Mouse (Mus musculus) brain, embryonic 18.5 days (tissue): ENCODE measurements at regions not wholly inside any gene's neighbourhood (a gene's known extent, or its start where the extent isn't known, plus 50 kb on each side); places are given as distances from the start of the nearest gene placed in this dataset.

Source experiments
- DNase-seq: peaks from one replicate; pipeline ENCODE4 v3.0.0-alpha.2; 2012; ENCODE audit warnings: low read depth, low spot score

DNA sequence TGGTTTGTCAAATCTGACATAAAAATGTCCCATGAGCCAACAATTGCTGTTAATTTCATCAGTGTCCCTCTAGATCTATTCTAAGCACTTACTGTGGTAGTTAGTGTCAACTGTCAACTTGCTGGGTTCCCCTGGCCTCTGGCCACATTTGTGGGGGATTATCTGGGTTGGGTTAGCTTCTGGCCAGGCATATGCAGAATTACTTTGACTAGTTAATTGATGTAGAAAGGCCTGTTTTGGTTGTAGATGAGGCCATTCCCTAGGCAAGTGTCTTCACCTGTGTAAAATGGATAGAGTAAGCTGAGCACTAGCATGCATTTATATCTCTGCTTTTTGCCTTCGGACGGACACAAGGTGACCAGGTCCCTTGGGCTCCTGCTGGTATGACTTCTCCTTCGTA lies 283.9 kb downstream of the 1810013L24Rik start:
- DNase-seq, result no peak

DNA sequence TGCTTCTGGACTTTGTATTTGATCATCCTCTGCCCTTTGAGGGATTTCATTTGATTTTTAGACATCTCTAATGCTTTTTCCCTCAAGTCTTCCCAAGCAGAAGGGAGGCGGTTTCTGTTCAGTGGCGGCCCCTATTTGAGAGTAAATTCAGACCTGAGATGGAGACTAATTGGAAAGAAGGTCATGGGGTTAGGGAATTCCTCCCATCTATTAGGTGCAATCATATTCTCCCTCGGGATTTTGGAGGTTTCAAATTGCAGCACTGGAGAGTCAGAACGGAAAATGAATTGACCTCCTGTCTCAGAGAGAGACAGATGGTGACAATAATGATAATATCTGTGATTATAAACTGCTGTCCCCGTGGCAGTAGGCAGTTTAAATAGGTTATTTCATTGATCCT lies 285.6 kb downstream of the 1810013L24Rik start:
- no peak for DNase-seq

DNA sequence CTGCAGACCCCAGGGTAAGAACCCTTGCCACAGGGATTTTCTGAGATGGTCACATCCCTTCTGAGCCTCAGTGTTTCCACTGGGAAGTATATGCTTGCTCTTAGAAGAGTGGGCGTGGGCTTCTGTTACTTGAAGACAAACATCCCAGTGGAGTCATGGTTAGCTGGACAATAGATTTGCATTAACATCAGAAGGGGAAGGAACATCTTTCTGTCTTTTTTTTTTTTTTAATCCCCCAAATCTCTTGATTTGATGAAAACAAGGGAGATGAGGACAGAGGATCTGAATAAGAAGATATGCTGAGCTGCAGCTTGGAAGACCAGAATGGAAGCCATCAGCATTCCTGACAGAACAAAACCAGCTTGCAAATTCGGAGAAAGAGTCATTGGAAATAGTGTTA lies 291.7 kb downstream of the 1810013L24Rik start:
- no peak for DNase-seq

DNA sequence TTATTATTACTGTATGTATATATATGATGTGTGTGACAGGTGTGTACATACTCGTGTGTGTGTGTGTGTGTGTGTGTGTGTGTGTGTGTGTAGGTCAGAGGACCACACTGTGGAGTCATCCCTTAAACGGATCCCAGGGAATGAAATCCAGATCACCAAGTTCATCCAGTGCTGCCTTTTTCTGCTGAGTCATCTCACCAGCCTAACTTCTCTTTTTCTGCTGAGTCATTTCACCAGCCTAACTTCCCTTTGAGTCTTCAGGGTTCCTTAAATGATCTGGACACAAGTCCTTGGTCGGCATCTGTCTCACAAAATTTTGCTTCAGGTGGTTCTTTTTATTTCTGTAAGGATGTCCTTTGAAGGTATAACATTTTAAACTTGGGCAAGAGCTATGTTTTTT lies 302.2 kb downstream of the 1810013L24Rik start:
- no peak for DNase-seq

DNA sequence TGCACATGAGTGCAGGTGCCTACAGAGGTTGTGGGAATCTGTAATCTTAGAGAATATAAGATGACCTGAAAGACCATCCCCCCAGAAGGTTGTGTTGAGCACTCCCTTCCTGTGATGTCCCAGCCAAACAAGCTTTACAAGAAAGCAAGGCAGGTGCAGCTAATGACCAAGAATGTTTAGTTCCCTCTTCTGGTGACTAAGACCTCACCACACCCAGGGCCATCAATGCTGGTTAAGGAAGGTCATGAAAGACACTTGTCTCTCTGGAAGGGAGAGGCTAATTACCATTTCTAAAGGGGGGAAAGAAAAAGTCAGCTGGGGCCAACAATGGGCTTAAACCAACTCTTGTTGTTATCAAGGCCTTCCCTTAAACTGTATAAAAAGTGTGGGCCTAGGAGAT lies 302.9 kb downstream of the 1810013L24Rik start:
- no peak for DNase-seq

DNA sequence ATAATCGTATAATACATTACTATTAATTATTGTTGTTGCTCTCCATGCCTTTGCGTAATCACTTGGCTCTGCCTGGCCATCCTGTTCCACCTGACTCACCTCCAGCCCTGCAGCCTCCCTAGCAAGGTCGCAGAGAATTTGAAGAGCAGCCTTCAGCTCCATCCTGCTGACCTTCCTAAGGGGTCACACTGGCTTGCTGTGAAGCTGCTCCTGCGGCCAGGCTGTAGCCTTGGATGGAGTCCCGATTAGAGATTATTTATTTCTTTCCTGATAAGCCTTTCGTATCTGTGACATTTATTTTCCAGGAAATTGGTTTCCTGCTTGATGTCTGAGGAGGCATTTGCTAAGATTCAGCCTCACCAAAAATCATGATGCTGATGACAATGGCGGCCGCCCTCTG lies 305.5 kb downstream of the 1810013L24Rik start:
- DNase-seq, result no peak

DNA sequence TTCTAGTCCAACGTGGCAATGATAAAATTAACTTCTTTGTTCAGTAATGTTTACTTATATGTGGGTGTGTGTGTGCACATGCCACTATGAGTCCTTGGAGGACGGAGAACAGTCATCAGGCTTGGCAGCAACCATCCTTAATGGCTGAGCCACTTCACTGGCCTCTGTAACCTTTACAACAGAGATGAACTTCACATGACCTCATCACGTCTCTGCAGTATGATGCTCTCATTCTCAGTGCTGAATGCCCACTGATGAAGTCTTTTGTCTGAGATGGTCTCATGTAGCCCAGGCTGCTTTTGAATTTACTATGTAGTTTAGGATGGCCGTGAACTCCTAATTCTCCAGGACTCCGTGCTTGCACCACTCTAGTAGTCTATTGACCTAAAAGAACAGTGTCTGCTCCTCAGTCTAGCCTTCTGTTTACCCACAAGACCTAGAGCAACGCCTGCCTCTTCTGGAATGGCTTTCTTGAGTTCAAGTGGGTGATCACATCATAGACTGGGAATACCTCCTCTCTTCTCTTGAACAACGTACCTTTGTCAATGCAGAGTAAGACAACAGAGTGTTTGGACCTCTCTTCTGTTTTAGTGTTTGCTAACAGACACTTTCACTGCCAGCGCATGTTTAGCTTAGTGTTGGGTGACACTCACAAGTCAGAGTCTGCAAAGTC lies 308.8 kb downstream of the 1810013L24Rik start:
- no peak for DNase-seq

DNA sequence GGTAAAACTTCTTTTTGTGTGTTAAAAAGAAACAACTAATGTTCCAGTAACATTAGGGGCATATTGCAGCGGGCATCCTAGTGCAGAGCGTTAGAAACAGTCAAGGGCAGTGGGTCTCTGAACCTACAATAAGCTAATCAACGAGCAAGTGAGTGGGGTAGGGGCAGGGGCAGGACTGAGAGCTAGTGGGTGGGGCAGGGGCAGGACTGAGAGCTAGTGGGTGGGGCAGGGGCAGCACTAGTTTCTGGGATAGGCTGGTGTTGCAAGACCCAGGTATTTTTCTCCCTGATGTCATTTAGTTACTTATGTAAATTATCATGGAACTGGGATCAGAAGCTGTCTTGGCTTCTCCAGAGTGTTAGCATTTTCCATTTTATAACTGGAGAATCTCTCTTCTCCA lies 309.5 kb downstream of the 1810013L24Rik start:
- DNase-seq, result no peak

DNA sequence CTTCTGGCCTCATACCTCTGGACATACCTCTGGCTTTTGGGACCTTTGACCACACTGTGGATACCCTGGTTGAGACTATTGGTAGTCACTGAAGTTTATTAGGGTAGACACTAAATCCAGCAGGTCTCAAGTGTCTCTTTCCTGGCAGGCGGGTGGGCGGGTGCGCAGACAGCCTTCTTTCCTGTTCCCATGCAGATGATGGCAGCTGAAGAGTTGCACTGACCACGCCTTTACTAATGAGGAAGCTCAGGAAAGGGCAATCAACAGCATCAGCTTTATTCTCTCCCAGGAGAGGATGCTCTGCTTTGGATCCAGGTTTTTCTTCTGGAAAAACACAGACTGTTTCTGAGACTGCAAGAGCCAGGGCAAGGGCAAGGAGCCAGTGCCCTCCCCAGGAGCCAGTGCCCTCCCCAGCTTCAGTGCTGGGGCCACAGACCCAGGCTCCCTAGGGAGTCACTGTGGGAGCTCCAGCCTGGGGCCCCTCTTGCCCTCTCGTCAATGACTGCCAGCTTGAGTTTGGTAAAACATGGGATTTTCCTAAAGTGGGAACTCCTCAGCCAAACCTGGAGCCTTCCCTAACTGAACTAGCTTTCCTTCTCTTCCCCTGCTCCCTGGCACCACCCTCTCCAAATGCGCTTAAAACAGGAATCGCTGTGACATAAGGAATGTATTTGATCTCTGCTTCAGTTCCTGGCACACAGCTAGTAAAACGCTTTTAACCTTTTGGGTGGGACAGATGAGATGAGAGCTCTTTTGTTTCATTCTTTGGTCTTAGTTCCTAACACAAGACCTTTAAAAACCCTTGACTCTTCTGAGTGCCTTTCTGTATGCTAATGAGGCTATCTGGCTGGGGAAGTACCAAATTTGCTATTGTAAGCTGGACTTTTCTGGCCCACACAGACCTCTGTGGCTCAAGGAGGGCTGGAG lies 319.6 kb downstream of the 1810013L24Rik start:
- DNase-seq, result no peak

DNA sequence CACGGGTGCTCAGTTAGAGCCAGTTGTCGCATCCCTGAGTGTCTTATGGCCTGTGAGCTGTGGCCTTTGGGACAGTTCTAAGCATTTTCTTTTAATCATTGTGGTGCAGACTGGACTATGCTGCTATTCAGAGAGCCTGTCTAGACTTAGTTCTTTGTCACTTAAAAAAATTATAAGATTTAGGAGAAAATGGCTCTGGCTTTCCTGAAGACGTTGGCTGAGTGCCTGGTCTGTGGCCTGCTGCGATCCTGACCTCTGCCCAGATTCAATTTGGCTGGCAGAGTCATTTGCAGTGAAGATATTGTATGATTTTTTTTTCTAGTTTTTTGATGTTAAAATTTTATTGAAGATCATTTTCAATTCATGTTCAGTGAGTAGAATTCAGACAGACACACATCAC lies 322.0 kb downstream of the 1810013L24Rik start:
- no peak for DNase-seq

DNA sequence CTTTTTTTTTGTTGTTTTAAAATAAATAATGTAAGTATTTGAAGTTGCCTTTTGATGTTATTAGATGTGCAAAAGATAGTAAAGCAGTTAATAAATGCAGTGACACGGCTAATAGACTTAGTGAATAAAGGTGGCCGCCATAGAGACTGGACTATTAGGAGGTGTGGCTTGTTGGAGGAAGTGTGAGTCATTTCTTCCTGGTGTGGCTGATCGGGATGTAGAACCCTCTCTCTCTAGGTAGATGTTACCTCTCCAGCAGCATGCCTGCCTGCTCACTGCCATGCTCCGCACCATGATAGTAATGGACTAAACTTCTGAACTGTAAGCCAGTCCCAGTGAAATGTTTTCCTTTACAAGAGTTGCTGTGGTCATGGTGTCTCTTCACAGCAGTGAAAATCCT lies 323.6 kb downstream of the 1810013L24Rik start:
- DNase-seq, result no peak

DNA sequence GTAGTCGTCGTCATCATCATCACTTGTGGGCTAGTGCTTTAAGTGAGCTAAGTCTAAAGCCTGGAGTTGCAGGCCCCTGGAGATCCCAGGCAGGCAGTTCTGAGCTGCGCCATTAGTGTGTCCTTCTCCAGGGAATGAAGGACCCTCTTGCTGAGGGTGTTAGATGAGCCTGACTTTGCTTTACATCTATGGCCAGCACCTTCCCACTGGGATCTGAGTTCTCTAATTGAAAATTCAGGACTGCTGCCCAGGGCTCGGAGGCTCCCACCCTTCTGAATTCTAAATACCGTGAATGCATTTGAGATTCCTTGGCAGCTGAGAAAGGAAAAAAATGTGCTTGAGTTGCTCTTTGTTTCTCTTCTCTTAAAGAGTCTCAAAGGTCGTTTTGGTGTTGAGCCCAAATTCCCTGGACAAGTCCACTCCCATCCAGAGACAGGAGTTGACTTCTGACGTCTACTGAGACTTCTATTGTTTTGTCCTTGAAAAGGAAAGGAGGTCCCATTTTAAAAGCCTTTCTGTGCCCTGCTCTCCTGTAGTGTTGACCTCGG lies 335.9 kb downstream of the 1810013L24Rik start:
- no peak for DNase-seq

DNA sequence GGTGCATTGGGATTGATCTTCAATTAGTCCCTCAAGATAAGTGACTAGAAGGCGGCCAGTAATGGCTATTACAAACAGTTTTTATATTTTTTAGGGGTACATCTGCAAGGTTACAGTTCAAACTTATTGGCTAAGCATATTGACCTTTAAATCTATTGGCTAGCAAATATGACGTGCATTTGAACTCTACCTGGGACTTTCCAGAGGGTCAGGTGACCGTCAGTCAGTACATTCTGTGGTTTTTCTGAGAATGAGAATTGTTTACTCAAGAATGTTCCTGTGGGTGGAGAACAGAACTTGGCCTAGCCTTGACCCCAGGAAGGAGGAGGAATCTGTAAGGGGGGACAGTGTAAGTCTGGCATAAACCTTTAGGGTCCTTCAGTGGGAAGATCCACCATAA lies 346.5 kb downstream of the 1810013L24Rik start:
- no peak for DNase-seq

DNA sequence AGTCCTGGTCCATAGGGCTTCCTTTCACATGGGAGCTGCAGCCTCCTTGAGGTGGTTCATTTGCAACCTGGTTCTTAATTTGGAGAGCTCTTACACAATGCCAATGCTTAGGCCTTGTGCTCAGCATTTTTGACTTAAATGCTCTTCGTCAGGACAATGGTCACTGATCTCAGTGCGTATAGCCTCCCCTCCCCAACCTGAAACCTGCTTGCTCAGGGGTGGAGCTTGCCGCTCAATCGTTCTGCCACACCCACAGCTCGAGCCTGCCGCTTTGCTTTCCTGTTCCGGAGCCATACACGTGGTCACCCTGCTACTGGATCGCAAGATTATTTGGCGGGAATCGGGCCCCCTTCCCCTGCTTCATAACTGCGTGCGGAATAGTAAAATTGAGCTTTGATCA lies 365.9 kb downstream of the 1810013L24Rik start:
- no peak for DNase-seq

DNA sequence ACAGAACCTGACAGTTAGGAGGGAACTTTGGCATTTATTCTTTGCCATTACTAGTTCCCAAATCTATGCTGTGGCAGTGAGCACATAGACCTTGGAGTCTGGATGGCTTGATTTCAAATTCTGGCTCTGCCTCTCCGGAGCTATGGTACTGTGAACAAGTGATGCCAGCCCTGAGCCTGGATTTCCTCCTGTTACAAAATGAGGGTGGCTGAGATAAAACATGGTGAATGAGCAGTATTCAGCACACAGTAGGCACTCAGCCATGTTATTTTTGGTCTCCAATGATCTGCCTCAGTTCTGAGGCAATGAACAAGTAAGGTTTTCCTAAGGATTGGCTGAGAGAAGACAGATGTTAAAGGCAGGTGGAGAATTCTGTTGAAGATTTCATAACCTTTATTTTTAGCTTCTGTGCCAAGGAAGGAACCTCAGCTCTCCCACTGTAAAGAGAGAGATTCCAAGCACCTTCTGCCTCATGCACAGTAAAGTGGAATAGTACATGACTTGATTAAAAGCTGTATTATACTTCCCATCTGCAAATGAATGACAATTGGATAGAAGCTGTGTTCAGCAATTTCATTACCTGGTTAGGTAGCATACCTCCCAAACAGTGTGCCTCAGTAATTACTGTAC lies 369.1 kb downstream of the 1810013L24Rik start:
- DNase-seq, result no peak

DNA sequence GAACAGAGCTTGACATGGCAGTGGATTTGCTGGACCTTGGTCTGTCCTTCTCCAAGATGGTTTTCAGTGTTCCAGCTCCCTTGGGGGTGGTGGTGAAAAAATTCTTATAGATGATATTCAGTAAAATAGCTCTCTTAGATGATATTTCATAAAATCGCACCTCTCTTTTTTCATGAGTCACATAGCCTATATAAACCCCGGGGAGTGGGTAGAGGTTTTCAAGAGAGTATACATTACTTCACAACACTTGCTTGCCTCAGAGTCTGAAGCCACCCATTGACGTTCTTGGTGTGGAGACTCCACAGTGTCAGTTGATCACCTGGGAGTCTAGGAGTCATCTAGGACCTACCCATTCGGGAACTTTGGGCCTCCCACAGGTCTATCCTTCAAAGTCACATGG lies 378.7 kb downstream of the 1810013L24Rik start:
- DNase-seq, result no peak

DNA sequence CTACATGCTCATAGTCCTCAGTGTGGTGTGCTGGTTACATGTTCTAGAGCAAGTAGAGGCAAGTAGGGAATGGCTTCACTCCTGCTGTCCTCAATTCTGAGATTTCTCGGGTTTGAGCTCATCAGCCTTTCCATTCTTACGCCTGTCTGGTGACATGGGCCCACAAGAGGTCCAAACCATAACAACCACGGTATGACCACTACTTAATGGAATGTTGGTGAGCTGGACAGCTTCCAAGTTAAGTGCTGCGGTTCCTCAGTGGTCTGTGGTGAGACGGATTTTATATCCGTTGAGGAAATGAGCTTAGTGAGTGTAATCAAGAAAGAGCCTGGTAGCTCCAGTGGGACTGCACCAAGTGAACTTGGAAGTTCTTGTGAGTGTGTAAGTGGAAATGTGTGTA lies 381.6 kb downstream of the 1810013L24Rik start:
- no peak for DNase-seq

DNA sequence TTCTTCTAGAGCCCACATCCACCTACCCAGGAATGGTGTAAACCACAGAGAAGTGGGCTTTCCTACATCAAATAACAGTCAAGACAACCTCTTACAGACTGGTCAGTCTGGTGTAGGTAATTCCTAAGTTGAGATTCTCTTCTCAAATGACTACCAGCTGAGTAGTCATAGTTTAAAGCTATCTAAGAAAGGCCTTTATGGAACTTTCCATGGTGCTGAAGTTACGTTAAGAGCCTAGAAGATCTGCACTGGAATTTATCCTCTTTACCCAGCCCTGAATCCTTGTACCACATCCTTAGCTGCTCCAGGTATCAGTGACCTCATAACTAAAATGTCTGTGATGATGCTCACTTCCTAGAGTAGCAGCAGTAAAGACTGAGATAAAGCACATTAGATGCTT lies 385.2 kb downstream of the 1810013L24Rik start:
- no peak for DNase-seq

DNA sequence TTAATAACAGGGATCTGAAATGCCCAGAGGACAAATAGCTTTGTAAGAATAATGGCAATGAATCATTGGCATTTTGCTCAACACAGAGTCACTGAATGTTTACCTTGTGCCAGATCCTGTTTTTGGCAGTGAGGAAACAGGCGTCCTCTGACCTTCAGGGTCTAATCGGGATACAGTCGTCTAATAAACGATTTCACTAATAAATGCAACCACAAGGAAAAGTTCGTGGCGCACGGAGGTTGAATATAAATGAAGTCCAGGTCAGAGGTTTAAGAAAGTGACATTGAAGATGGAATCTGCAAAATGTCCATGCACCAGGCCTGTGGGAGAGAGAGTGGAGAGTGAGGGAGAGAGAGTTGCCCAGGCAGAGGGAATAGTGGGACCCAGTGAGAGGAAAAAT lies 387.5 kb downstream of the 1810013L24Rik start:
- DNase-seq, result no peak

DNA sequence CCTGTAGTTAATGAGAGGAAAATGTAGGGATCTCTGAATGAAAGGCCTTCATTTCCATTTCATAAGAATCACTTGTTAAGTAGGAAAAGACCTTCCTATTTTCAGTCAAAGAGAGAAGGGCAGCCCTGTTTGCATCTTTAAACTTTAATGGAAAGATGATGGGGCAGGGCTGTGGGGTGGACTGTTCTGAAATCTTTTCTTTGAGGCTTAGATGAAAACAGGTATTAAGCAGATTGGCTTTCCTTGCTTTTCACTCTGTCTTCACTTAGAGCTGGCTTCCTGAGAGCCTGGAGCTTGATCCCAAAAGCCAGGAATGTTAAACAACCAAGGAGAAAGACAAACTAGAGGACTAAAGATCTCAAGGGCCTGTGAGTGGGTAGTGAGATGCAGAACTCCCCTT lies 400.3 kb downstream of the 1810013L24Rik start:
- DNase-seq, result no peak

DNA sequence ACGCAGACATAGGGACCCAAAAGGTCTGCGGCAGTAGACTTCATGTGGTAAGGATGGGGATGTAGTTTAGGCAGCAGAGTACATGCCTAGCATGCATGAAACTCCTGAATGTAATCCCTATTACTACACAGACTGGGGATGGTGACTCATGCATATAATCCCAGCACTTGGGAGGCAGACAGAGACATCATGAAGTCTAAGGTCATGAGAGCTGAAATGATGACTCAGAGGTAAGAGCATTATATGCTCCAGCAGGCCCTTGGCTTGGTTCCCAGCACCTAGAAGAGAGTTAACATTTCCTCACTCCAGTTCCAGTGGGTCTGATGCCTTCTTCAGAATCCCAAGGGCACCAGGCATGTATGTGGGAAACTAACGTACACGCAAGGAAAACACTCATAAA lies 412.2 kb downstream of the 1810013L24Rik start:
- DNase-seq, result no peak

DNA sequence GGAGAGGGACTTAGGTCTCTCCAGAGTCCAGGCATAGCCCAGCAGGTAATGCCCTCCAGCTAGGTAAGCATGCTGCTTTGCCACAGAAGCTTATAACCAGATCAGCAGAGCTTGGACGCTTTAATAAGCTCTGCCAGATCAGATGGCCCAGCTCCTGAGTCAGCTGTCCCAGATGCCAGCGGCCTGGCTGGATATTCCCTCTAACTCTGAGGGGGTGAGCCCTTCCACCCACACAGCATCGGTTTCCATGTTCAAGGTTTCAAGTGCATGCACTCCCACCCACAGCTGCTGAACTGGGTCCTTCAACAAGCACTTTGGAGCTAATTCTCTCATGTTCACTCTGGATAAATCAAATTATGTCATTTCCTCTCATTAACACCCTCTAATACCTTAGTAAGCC lies 417.3 kb downstream of the 1810013L24Rik start:
- no peak for DNase-seq
